Mouse (Mus musculus): Measurements from ENCODE around the gene Bank1.

GRCm38 (mm10) chr3:136302541-136302940, 23.3 kb downstream of the Bank1 start:
- TF ChIP-seq CTCF (IDR thresholded peaks at IDR 0.05; ENCODE audit: borderline replicate concordance, insufficient read depth, low read length) (no peak), POLR2A (IDR thresholded peaks at IDR 0.05; ENCODE audit: low read depth, low read length) (no peak)
